Mouse (Mus musculus) embryonic fibroblast, embryonic 13.5 days (primary cell): ENCODE results near the gene Tnfsf13b.

Source experiments
- CTCF ChIP-seq: IDR thresholded peaks from 2 replicates; pipeline ENCODE4 v1.5.1; 2011; ENCODE audit warnings: mild to moderate bottlenecking, control low read depth, low read length, moderate library complexity, borderline replicate concordance; ENCODE audit not compliant: insufficient read depth
- POLR2A ChIP-seq: IDR thresholded peaks from 2 replicates; pipeline ENCODE4 v1.6.1; 2011; ENCODE audit warnings: low read depth, mild to moderate bottlenecking, control low read depth, low read length, moderate library complexity

DNA sequence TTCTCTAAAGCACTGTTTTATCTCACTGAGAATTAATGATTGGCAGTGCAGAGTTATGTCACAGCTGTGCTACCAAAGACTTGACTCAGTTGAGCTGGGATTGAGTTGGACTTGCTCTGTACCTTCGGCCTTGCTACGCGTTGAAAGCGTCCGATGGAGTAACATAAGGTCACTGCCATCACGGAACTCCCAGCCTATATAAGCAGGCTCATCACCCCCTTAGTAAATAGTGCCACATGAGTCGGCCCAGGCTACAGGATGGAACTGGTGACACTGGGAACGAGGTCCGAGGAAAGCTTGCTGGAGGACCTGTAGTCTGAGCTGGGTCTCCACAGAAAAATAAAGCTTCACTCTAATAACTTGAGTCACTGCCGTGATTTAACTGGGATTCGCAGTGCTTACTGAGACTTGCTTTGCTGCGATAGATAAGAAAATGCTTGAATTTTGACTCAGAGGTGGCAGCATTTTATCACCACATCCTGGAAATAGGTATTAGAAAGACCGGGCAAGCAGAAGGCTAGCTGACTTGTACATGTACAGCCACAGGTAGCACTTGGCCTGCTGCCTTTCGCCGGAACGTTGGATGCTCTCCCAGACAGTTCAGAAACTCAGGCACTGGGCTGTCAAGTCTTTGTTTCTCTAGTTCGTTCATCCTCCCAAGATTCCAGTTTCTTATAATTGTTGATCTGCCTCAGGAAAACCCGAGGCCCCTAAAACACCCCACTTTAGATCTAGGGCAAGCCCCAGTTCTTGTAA, 27.6 kb upstream of the Tnfsf13b start:
- TF ChIP-seq CTCF = no peak
- TF ChIP-seq POLR2A = no peak
